Mouse (Mus musculus) skeletal muscle tissue, adult 2 months (tissue): ENCODE measurements at regions not wholly inside any gene's neighbourhood (a gene's known extent, or its start where the extent isn't known, plus 50 kb on each side); places are given as distances from the start of the nearest gene placed in this dataset.
A peak's percentile ranks its signal among the peaks of the same experiment; 100 is the strongest.

Experiments
- DNase-seq: peaks from one replicate; pipeline ENCODE4 v3.0.0-alpha.2; 2012; ENCODE audit warnings: low read depth, low spot score

DNA sequence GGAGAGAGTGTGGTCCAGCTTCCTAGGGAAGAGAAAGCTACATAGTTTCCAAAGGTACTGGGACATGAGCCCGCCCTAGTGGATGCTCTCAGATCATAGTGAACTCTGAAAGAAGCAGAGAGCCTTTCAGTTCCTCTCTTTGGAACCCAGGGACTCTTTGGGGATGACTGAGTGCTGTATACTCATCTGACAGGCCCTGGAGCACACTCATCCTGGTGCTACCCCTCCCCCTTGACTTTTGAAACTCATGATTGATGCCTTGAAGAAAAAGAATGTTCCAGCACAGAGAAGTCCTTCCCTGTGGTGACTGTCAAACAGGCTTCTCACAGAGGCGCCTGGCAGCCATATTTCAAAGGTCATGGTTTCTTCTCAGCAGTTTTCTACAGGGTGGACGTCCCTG lies 254.2 kb upstream of the Eif4g2 start:
- DNase-seq = no peak

DNA sequence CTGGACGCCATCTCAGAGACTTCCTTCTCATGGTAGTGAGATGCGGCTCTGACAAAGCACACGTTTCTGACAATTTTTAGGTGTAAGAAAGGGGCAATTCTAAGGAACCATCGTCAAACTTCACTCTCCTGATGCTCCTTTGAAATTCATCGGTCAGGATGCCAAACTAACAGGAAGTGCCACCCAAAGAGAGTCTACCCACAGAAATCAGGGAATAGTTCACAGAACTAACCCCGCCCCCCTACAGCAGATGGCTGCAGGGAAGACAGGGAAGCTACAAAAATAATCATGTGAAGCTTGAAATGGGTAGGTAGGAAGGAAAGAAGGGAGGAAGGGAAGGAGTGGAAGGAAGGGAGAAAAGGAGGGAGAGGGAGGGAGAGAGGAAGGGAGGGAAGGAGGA lies 240.1 kb upstream of the Eif4g2 start:
- no peak for DNase-seq

DNA sequence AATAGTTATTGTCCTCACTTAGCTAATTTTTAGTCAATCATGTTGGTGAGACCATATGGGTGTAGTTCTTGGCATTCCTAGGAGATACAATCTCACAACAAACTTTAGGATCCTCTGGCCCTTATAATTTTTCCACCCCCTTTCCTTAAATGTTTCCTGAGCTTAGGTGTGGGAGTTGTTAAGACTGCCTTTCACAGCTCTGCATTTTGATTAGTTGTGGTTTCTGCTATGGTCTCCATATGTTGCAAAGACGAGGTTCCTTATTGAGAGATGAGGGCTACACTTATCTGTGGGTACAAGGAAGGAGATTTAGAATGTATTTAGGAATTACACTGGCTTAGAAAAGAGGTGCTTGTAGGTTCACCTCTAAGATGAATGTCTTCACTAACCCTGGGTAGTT lies 237.1 kb upstream of the Eif4g2 start:
- DNase-seq = no peak

DNA sequence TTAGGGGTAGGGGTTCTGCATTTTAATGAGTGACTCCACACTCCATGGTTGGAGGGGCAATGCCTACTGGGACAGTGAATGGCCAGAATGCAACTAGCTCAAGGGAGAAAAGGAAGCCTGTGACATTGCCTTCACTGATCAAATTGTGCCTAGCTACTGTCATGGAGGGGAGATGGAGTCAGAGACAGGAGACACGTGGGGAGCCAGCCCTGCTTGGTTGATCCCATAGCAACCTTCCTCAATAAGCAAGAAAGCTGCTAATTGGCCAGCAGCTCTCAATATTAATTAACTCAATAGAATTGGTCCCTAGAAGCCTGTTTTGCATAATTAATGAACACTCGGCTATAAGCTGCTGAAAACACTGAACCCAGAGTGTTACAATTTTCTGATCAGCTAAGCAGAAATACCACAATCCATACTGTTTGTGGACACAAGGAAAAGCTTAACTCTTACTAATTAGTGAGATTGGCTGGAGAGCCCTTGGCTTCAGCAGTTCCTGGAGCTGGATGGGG lies 233.7 kb upstream of the Eif4g2 start:
- DNase-seq = no peak

DNA sequence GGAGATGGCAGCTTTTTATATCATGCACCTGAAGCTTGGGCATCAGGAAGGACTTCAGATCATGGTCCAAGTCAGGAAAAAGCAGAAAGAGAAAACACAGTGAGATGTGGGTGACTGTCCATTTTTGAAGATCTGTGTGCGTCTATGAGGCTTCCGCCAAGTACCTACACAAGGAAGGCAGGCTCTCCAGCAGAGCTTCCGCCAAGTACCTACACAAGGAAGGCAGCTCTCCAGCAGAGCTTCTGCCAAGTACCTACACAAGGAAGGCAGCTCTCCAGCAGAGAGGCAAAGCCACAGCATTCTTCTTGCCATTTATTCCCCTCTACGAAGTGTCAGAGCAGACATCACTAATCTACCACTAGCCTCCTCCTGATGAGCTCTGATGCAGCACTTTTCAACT lies 231.1 kb upstream of the Eif4g2 start:
- no peak for DNase-seq

DNA sequence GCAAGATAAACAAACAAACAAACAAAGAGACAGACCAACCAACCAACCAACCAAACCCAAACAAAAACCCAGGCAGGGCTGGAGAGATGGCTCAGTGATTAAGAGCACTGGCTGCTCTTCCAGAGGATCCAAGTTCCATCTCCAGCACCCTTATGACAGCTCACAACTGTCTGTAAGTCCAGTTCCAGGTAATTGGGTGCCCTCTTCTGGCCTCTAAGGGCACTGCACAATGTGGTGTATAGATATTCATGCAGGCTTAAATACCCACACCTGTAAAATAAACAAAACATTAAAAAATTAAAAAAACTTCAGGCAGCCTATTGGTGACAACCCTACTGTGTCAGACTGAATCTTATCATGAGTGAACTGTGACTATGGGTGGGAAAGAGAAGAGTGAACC lies 222.4 kb upstream of the Eif4g2 start:
- DNase-seq = no peak

DNA sequence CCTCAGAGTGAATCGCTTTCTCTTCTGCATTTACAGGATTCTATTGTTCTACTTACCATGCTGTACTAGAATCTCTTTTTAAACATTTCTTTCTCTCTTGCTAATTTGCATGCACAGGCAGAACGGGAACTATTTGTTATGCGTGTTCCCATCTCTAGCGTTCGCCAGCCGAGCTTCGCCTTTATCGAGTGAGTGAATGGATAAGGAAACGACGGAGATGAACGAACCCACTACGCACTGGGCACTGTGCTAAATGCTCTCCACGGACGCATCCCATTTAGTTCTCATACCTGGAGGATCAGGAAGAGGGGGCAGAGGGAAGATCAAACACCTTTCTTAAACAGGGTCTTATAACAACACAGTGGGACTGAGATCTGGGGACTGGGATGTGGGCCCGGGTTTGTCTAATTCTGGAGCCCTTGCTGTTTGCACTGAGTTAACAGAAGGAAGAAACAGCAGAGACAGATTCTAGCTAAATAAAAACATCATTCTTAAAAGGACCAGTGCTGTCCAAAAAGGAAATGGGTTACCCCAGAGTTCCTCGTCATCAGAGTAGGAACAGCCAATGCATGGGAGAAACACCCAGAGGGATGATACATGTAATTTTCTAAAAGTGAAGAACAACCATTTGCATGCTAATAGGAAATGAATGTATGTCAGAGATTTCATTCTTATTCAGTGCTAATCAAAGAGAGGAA lies 219.1 kb upstream of the Eif4g2 start:
- DNase-seq = no peak

DNA sequence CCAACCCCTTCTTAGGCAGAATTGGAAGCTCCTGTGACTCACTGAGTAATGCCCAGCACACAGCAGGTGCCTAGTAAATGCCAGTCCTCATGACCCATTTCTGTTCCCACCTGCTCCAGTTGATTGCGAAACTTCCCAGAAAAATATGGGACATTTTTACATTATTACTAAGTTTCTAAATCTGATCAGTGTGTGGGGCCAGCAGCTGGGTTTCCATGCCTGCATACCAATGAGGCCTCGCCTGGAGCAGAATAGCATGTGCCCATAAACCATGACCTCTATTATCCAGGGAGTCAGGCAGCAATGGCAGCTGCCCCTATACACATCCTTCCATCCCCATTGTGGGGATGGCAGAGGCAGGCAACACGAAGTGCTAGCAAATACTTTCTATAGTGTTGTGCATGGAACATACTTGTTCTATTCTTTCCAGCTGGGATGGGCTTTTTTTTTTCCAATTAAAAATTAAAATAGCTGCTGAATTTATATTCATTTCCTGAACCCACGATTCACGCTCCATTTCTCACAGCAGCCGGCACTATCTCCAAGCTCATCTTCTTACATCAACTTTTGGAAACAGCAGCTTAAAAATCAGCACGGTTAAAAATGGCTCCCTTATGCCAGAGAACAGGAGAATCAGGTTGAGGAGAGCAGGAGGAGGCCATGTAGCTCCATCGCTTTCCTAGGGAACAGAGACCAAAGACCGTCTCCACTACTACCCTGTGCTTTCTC lies 214.5 kb upstream of the Eif4g2 start:
- no peak for DNase-seq

DNA sequence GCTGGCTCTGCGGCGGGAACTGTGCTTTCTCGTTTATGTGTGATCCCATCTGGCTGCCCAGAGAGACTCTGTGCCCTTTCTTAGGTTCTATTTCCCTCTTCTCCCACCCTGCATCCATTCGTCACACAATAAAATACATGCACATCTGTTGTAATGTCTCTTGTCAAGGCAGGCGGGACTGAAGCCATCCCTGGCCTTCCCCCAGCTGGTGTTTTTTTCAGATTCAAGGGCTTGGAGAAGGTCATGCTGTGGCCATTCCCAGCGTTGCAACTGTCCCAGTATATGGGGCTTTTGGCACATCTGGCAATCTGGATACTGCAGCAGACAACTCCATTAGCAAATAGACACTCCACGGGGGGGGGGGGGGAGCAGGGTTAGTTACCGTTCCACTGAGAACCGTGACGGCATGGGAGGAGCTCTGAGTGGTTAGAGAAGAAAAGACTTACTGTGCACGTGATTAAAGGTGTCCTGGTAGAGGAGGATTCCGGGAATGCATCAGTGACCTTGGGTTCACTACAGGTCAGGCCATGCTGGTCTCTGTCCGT lies 200.7 kb upstream of the Eif4g2 start:
- no peak for DNase-seq

DNA sequence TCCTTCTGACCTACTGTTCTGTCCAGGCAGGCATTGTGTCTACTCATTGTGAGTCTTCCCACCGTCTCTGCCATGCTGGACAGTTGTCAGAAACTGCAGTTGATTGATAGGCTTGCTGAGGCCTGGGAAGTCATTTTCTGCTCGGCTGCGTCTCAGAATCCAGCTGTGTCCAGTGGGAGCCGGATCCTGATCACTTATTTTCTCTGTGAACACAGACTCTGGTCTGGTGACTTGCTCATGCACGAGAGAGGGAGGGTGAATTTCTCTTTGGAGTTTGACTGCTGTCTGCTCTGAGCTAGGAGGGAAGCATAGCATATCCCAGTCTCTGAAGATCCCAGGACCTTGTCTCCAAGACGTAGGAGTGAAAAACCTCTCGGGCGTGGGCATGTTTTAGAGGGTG lies 199.5 kb upstream of the Eif4g2 start:
- no peak for DNase-seq

DNA sequence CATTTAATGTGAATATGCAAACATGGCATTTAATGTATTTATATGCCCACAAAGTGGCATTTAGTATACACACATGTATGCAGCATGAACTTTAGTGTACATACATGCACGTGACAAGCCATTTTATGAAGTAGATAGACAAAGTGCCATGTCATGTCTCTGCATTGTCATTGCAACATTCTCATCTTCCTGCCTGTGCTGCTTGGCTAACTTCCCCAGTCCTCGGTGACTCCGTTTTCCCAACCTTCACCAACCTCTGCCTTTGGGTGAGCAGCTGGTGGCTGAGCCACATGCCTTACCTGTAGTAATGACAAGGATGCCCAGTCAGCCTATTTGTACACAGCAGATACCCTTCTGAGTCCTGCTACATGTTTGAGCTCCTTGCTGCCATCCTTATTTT lies 194.9 kb upstream of the Eif4g2 start:
- DNase-seq = no peak

DNA sequence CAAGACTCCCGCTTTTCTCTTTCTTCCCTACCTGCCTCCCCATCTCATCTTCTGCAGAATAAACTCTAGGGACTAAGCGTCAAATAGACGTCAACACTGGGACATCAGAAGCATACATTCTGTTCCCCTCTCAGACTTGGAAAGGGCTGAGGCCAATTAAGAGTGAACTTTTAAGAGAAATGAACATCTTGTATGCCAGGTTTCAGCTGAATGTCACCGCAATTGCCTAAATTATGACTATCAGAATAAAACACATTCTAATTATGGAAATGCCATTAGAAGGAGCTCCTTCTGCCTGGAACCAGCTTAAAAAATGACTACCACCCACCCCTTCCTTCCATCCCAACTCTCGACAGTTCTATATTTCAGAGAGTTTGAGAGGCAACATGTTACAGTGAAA lies 191.0 kb upstream of the Eif4g2 start:
- DNase-seq = no peak

DNA sequence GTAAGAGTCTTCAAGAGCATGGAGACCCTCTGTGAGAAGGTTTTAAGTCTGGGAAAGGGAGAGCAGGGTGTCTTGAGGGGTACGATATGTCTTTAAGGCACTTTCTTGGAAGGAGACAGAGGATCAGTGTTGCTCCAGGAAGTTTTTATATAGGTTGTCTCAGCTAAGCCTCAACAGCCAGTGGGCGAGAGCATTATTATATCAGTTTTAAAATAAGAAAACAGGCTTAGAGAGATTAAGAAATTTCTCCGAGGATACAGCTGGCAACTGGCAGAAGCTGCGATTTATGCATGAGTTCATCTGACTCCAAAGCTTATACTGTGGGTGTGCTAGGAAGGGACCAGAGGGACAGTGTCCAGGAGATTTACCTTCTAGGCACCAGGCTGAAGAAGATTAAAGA lies 188.0 kb upstream of the Eif4g2 start:
- DNase-seq = no peak

DNA sequence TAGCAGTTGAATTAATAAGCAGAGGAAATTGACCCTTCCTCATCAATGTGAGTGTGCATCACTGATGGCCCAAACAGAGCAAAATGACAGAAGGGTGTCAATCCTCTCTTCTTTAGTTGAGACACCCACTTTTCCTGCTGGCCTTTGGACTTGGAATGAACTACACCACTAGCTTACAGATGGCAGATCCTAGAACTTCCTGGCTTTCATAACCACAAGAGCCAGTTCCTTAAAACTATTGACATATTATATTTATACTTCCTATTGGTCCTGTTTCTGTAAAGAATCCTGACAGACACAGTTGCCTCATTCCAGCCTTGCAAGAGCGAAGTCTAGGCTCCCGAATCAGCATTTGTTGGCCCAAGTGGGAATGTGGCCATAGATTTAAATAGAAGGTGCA lies 185.4 kb upstream of the Eif4g2 start:
- DNase-seq = no peak

DNA sequence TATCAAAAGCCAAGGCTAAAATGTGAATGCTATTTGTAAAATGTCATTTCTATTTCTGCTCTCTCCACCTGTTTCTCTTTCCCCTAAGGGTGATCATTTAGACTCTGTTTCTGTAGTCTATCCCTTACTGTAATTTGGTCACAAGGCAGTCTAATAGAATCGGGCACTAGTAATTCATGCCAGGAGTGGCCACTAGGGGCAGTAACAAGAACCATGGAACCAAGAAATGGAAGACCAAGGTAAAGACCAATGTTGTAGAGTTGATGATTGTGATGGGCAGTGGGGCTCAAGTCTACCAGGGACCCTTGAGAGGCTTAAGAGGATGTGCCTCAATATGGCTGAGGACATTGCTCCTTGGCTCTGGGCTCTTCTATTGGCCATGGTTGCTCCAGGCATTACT lies 180.5 kb upstream of the Eif4g2 start:
- no peak for DNase-seq

DNA sequence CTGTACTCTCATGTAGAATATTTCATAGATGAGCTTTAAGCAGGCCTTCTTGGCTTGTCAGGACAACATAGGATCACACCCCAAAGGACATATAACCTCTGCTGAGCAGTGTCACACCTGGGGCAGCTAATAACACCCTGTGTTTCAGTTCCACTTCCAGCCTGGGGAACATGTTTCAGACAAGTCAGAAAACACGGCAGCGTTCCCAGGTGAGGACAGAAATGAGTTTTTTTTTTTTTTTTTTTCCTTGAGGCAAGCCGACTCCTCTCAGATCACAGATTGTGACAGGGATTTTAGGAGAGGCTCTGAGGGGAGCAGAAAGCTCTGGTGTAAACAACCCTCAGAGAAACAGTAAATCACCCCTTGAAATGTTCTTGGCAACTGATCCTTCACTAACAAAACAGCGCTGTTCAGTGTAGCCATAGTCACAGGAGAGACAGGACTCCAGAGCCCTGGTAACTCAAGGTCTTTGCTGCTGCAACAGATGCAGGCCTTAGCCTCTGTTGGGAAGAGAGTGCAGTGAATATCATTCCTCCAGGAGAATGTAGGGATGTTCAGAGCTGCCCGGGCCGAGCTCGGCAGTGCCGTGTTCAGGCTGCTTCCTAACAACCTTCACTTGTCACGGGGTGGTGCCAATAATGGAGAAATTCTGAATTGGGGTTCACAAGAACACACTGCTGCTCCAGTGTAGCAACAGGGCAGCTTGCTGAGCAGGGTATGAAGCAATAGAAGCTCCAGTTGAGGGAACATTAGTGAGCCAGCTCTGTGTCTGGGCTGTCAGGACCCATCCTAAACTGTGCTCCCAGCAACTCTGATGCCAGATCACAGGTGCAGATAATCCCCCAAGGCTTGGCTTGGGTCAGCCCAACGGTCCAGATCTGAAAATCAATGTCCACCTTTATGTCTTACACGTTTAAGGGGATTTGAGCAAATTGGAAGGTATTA lies 177.1 kb upstream of the Eif4g2 start:
- DNase-seq = no peak

DNA sequence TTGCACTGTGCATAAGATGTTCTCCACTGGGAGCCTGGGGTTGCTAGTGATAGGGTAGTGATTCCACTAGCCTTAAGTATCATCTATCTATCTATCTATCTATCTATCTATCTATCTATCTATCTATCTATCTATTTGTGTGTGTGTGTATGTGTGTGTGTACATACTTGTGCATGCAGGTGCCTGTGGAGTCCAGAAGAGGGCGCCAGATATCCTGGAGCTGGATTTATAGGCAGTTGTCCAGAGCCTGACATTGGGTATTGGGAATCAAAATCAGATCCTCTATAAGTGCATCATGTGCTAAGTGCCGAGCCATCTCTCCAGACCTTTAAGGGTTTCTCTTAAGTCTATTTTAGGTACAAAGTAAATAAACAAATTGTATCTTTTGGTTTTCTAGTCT lies 175.0 kb upstream of the Eif4g2 start:
- DNase-seq = no peak

DNA sequence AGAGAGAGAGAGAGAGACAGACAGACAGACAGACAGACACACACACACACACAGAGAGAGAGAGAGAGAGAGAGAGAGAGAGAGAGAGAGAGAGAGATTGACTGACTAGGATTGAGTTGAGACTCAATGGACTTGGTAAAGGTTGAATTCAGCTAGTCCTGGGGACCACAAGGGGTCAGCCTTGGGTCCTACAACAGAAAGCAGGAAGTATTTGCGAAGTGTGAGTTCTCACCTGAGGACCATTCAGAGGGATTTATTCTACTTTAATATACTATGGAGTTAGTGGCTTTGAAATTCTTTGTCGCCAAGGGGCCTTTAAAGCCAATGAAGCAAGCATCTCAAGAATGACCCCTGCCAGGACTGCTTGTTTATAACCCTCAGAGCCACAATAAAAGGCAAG lies 173.4 kb upstream of the Eif4g2 start:
- DNase-seq = no peak

DNA sequence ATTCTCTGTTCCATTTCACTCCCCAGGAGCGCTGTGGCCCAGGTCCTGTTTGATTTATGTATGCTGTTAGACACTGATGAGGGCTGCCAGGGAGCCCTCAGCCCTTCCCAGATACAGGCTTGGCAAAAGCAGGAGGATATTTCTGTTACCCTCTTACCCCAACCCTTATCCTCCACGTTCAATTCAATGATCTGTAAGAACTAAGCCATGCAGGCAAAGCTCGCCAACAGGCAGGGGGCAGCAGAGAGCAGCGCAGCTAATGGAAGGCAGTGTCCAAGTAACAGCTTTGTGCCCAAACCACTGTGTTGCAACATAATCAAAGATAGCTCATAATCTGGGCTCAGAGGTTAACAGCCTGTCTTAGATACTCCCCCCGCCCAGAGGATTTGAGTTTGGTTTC lies 166.8 kb upstream of the Eif4g2 start:
- DNase-seq = peak; percentile 43

DNA sequence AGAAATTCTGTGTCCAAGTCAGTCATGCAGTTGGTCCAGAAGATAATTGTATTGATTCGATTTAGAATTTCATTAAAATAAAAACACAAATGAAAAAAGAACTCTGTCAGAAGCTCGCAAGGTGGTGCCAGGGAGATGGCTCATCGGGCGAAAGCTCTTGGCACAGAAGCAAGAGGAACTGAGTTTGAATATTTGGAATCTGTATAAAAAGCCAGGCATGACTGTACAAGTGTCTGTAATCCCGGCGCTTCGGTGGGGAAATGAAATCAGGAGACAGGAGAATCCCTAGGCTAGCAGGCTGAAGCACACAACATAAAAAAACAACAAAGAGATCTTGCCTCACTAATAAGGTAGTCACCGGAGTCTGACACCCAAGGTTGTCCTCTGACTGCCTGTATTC lies 162.7 kb upstream of the Eif4g2 start:
- no peak for DNase-seq

DNA sequence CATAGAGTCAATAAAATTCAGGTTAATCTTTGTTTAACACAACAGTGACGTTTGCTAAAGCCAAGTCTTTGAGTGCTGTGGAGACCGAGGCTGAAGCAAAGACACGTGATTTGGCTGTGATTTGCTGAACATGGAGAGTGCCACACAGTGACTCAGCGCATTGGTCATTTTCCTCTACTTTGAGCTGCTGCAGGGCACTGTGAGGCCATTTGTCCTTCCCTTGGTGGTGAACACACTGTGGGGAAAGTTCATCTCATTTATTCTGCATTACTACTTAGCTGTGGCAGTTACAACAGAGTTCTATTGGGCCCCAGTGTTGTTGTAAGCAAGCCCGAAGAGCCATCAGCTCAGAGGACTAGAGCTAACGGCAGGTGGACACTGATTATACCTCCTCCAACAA lies 162.2 kb upstream of the Eif4g2 start:
- no peak for DNase-seq

DNA sequence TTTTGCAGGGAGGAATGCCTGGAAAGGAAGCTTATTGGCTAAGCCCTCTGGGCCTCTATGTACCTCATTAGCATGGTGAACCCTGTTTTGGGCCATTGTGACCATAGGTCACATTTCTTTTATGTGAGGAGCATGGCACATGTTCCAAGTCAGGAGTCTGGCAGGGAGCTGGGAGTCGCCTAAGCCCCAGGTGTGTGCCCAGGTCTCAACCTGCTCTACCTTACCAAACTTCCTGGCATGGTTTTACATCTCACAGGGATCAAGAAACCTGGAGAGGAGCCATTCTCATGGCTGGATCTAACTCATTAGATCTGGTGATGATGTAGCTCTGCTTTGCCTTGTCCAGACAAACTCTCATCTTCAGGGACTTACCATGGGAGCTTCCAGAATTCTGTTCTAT lies 161.0 kb upstream of the Eif4g2 start:
- no peak for DNase-seq
